Mouse (Mus musculus) CH12.LX (cell line): ENCODE measurements at regions not wholly inside any gene's neighbourhood (a gene's known extent, or its start where the extent isn't known, plus 50 kb on each side); places are given as distances from the start of the nearest gene placed in this dataset.

Experiments used
- DNase-seq: peaks from one replicate; pipeline ENCODE4 v3.0.0-alpha.2; 2013; ENCODE audit errors: extremely low read depth
- H3K27ac ChIP-seq: 2 replicates; pipeline ENCODE4 v1.5.1; 2012; ENCODE audit warnings: low read depth, mild to moderate bottlenecking, control low read depth, moderate library complexity; ENCODE audit not compliant: insufficient read depth
- H3K27me3 ChIP-seq: replicated peaks from 2 replicates; pipeline ENCODE3; 2012; ENCODE audit warnings: inconsistent platforms
- H3K36me3 ChIP-seq, 2 experiments: replicated peaks in 1 of 2; 2 replicates each; pipeline versions ENCODE3 to v1.6.1; 2012; ENCODE audit warnings: inconsistent platforms in 1 of 2, low read length in 1 of 2, mild to moderate bottlenecking in 1 of 2, mixed read lengths in 1 of 2, moderate library complexity in 1 of 2; ENCODE audit not compliant: control insufficient read depth in 1 of 2, insufficient read depth in 1 of 2
- H3K4me1 ChIP-seq, 2 experiments: 2 replicates each; pipeline ENCODE4 v1.6.1; 2012; ENCODE audit warnings: inconsistent platforms in 1 of 2, moderate library complexity in 1 of 2; ENCODE audit not compliant: insufficient read depth in 2 of 2, control insufficient read depth in 1 of 2
- H3K4me2 ChIP-seq: 2 replicates; pipeline ENCODE4 v1.6.1; 2012; ENCODE audit warnings: low read depth, mild to moderate bottlenecking, control low read depth; ENCODE audit not compliant: poor library complexity, insufficient read depth, severe bottlenecking
- H3K4me3 ChIP-seq, 3 experiments: fragments of 150-350 bp in 1 of 3; sonication (generic) in 1 of 3; replicated peaks in 1 of 3; 2 replicates each; pipeline versions ENCODE3 to v1.5.1; 2011 to 2012; ENCODE audit warnings: low read depth in 2 of 3, low read length in 2 of 3, mild to moderate bottlenecking in 2 of 3, moderate library complexity in 2 of 3, control low read depth in 1 of 3, improper control_type of control experiment in 1 of 3, inconsistent platforms in 1 of 3, mixed read lengths in 1 of 3; ENCODE audit not compliant: poor library complexity in 1 of 3
- H3K79me2 ChIP-seq: replicated peaks from 2 replicates; pipeline ENCODE4 v1.6.1; 2012; ENCODE audit warnings: mild to moderate bottlenecking, moderate library complexity; ENCODE audit not compliant: control insufficient read depth, poor library complexity, insufficient read depth, severe bottlenecking; ENCODE audit errors: extremely low read depth
- H3K9ac ChIP-seq: 2 replicates; pipeline ENCODE4 v1.6.1; 2012; ENCODE audit warnings: low read depth, mild to moderate bottlenecking, control low read depth, moderate library complexity; ENCODE audit not compliant: insufficient read depth
- H3K9me3 ChIP-seq: replicated peaks from 2 replicates; pipeline ENCODE3; 2012; ENCODE audit warnings: low read length, inconsistent platforms, mixed read lengths
- CHD1 ChIP-seq: IDR thresholded peaks from 2 replicates; pipeline ENCODE4 v1.6.1; 2012; ENCODE audit warnings: low read depth, low read length, improper control_type of control experiment, inconsistent platforms
- CHD2 ChIP-seq: IDR thresholded peaks from 2 replicates; pipeline ENCODE4 v1.6.1; 2011; ENCODE audit warnings: low read length, improper control_type of control experiment
- E2F4 ChIP-seq: IDR thresholded peaks from 2 replicates; pipeline ENCODE4 v1.6.1; 2011; ENCODE audit warnings: low read depth, low read length, improper control_type of control experiment; ENCODE audit not compliant: insufficient replicate concordance
- ETS1 ChIP-seq: conservative IDR thresholded peaks from 2 replicates; pipeline ENCODE4 v1.6.1; 2012; ENCODE audit warnings: low read depth, mild to moderate bottlenecking, inconsistent platforms, low read length, improper control_type of control experiment, moderate library complexity
- HCFC1 ChIP-seq: IDR thresholded peaks from 2 replicates; pipeline ENCODE4 v1.6.1; 2012; ENCODE audit warnings: low read depth, mild to moderate bottlenecking, inconsistent platforms, low read length, improper control_type of control experiment
- IRF4 ChIP-seq: IDR thresholded peaks from 2 replicates; pipeline ENCODE4 v1.6.1; 2014; ENCODE audit warnings: low read depth, mild to moderate bottlenecking, inconsistent platforms, low read length, improper control_type of control experiment
- JUN ChIP-seq: IDR thresholded peaks from 2 replicates; pipeline ENCODE4 v1.6.1; 2011; ENCODE audit warnings: low read depth, mild to moderate bottlenecking, low read length, improper control_type of control experiment, moderate library complexity; ENCODE audit not compliant: insufficient read depth
- JUND ChIP-seq: conservative IDR thresholded peaks from 2 replicates; pipeline ENCODE4 v1.6.1; 2011; ENCODE audit warnings: low read depth, low read length, improper control_type of control experiment
- KAT2A ChIP-seq: IDR thresholded peaks from 2 replicates; pipeline ENCODE4 v1.6.1; 2012; ENCODE audit warnings: low read length, improper control_type of control experiment, inconsistent platforms; ENCODE audit not compliant: insufficient replicate concordance
- MAFK ChIP-seq: IDR thresholded peaks from 2 replicates; pipeline ENCODE4 v1.6.1; 2011; ENCODE audit warnings: low read length, improper control_type of control experiment; ENCODE audit not compliant: insufficient replicate concordance
- MAX ChIP-seq: IDR thresholded peaks from 2 replicates; pipeline ENCODE4 v1.6.1; 2011; ENCODE audit warnings: low read length, improper control_type of control experiment
- MAZ ChIP-seq: IDR thresholded peaks from 2 replicates; pipeline ENCODE4 v1.6.1; 2012; ENCODE audit warnings: low read depth, mild to moderate bottlenecking, inconsistent platforms, low read length, improper control_type of control experiment, moderate library complexity
- MEF2A ChIP-seq: IDR thresholded peaks from 2 replicates; pipeline ENCODE4 v1.6.1; 2014; ENCODE audit warnings: low read depth, mild to moderate bottlenecking, inconsistent platforms, low read length, improper control_type of control experiment, borderline replicate concordance
- MYC ChIP-seq: IDR thresholded peaks from 2 replicates; pipeline ENCODE4 v1.6.1; 2011; ENCODE audit warnings: low read depth, mild to moderate bottlenecking, improper control_type of control experiment, low read length
- PAX5 ChIP-seq: IDR thresholded peaks from 2 replicates; pipeline ENCODE4 v1.6.1; 2012; ENCODE audit warnings: low read length, inconsistent platforms, mixed read lengths
- POLR2A ChIP-seq: IDR thresholded peaks from 2 replicates; pipeline ENCODE4 v1.6.1; 2011; ENCODE audit warnings: low read depth, mild to moderate bottlenecking, improper control_type of control experiment, low read length
- RAD21 ChIP-seq: IDR thresholded peaks from 2 replicates; pipeline ENCODE4 v1.6.1; 2011; ENCODE audit warnings: low read depth, mild to moderate bottlenecking, low read length, improper control_type of control experiment, moderate library complexity
- SIN3A ChIP-seq: IDR thresholded peaks from 2 replicates; pipeline ENCODE4 v1.6.1; 2012; ENCODE audit warnings: low read length, improper control_type of control experiment, inconsistent platforms
- UBTF ChIP-seq: IDR thresholded peaks from 2 replicates; pipeline ENCODE4 v1.6.1; 2012; ENCODE audit warnings: low read depth, mild to moderate bottlenecking, inconsistent platforms, low read length, improper control_type of control experiment, moderate library complexity
- USF1 ChIP-seq: IDR thresholded peaks from 2 replicates; pipeline ENCODE4 v1.6.1; 2014; ENCODE audit warnings: low read depth, mild to moderate bottlenecking, inconsistent platforms, low read length, improper control_type of control experiment
- ZC3H11A ChIP-seq: IDR thresholded peaks from 2 replicates; pipeline ENCODE4 v1.6.1; 2012; ENCODE audit warnings: low read depth, mild to moderate bottlenecking, inconsistent platforms, low read length, improper control_type of control experiment
- ZKSCAN1 ChIP-seq: IDR thresholded peaks from 2 replicates; pipeline ENCODE4 v1.6.1; 2012; ENCODE audit warnings: low read depth, inconsistent platforms, low read length, improper control_type of control experiment, borderline replicate concordance
- ZNF384 ChIP-seq: IDR thresholded peaks from 2 replicates; pipeline ENCODE4 v1.6.1; 2012; ENCODE audit warnings: low read depth, low read length, improper control_type of control experiment, inconsistent platforms
- dilution Hi-C: fragments of 300-500 bp; cut with MboI; formaldehyde crosslinking; loops from 2 replicates; pipeline ENCODE4 v1.14.3; 2020; ENCODE audit warnings: low sequenced_read_pairs; ENCODE audit not compliant: extremely low pct_unique_long_range_greater_than_20kb, extremely low pct_ligation_motif_present
- in situ Hi-C: fragments of 300-500 bp; cut with MboI; formaldehyde crosslinking; loops from 3 replicates; pipeline ENCODE4 v1.14.3; 2019; ENCODE audit warnings: low sequenced_read_pairs, low pct_ligation_motif_present, low pct_unique_long_range_greater_than_20kb, mixed read lengths

GRCm38 (mm10) chr4:72534563-72534962 is 317.9 kb downstream of the Aldoart1 start:
- Histone ChIP-seq H3K9ac (no peak overlapping the region), H3K9me3 (peaks cover 21% of the 10 kb centered on the region), H3K4me1 (no peaks in the 10 kb centered on the region), H3K27me3 (no peaks in the 10 kb centered on the region), H3K36me3 (no peaks in the 10 kb centered on the region), H3K4me3 (no peak overlapping the region), H3K27ac (no peak overlapping the region), H3K79me2 (no peaks in the 10 kb centered on the region), H3K4me2 (no peak overlapping the region)
- TF ChIP-seq E2F4 (no peak), KAT2A (no peak), POLR2A (no peak), ZNF384 (no peak), IRF4 (no peak), MYC (no peak), ZKSCAN1 (no peak), MAZ (no peak), ETS1 (no peak), USF1 (no peak), CHD1 (no peak), SIN3A (no peak), ZC3H11A (no peak), MAFK (no peak), MEF2A (no peak), UBTF (no peak)
- no peak for DNase-seq
- dilution Hi-C loops (no loop called here), in situ Hi-C loops (no loop called here)

- Histone ChIP-seq H3K9me3 (peaks cover 19% of the 10 kb centered on the region), H3K4me2 (no peak overlapping the region), H3K36me3 (no peaks in the 10 kb centered on the region), H3K9ac (no peak overlapping the region), H3K27ac (no peak overlapping the region), H3K4me1 (no peaks in the 10 kb centered on the region), H3K27me3 (no peaks in the 10 kb centered on the region), H3K79me2 (no peaks in the 10 kb centered on the region), H3K4me3 (no peak overlapping the region)
- dilution Hi-C loops = no loop called here
- DNase-seq = no peak
- in situ Hi-C loops = no loop called here
- no peak for TF ChIP-seq E2F4
- no peak for TF ChIP-seq MYC
- TF ChIP-seq POLR2A = no peak
- TF ChIP-seq CHD2 = no peak
- TF ChIP-seq HCFC1 = no peak
- TF ChIP-seq JUND = no peak
- no peak for TF ChIP-seq JUN
- no peak for TF ChIP-seq ZNF384
- TF ChIP-seq ZKSCAN1 = no peak
- no peak for TF ChIP-seq MAX
- TF ChIP-seq RAD21 = no peak
- TF ChIP-seq PAX5 = no peak
- TF ChIP-seq MEF2A = no peak
These were observed 323.9 kb upstream of the Tle1 start for GRCm38 (mm10) chr4:72524630-72525029.
